Mouse (Mus musculus) MEL (cell line): ENCODE measurements around the gene Gm45233. TPM values are rescaled to one million over a fixed set of nuclear protein-coding genes. Genes with fewer than 3 reads are reported as not detected.

Source experiments
- DNase-seq: peaks from one replicate; pipeline ENCODE4 v3.0.0; 2011; ENCODE audit warnings: low read depth, low spot score
- H3K27ac ChIP-seq: 2 replicates; pipeline ENCODE4 v1.5.1; 2012; ENCODE audit warnings: low read depth, mild to moderate bottlenecking, control low read depth, low read length, moderate library complexity; ENCODE audit not compliant: control insufficient read depth
- H3K27me3 ChIP-seq, 2 experiments: fragments of 150-350 bp in 1 of 2; sonication (generic) in 1 of 2; 2 replicates each; pipeline ENCODE4 v1.6.1; 2012; ENCODE audit warnings: low read length in 2 of 2, mild to moderate bottlenecking in 2 of 2, improper control_type of control experiment in 1 of 2, moderate library complexity in 1 of 2; ENCODE audit not compliant: insufficient read depth in 2 of 2, control insufficient read depth in 1 of 2
- H3K36me3 ChIP-seq, 2 experiments: 2 replicates each; pipeline ENCODE4 v1.6.1; 2012 to 2014; ENCODE audit warnings: low read length in 2 of 2, improper control_type of control experiment in 1 of 2, inconsistent platforms in 1 of 2, mild to moderate bottlenecking in 1 of 2; ENCODE audit not compliant: insufficient read depth in 2 of 2, control insufficient read depth in 1 of 2
- H3K4me1 ChIP-seq, 2 experiments: fragments of 150-350 bp in 1 of 2; sonication (generic) in 1 of 2; 2 replicates each; pipeline ENCODE4 v1.6.1; 2012; ENCODE audit warnings: low read length in 2 of 2, improper control_type of control experiment in 1 of 2, mild to moderate bottlenecking in 1 of 2; ENCODE audit not compliant: insufficient read depth in 2 of 2, control insufficient read depth in 1 of 2
- H3K4me3 ChIP-seq, 2 experiments: fragments of 150-350 bp in 1 of 2; sonication (generic) in 1 of 2; 2 replicates each; pipeline ENCODE4 v1.5.1; 2012; ENCODE audit warnings: low read depth in 2 of 2, low read length in 2 of 2, mild to moderate bottlenecking in 2 of 2, moderate library complexity in 2 of 2, control low read depth in 1 of 2, improper control_type of control experiment in 1 of 2; ENCODE audit not compliant: control insufficient read depth in 1 of 2, insufficient read depth in 1 of 2
- H3K79me2 ChIP-seq: 2 replicates; pipeline ENCODE4 v1.6.1; 2012; ENCODE audit warnings: mild to moderate bottlenecking, low read length, moderate library complexity; ENCODE audit not compliant: control insufficient read depth, poor library complexity, insufficient read depth
- H3K9ac ChIP-seq: 2 replicates; pipeline ENCODE4 v1.6.1; 2012; ENCODE audit warnings: low read depth, mild to moderate bottlenecking, control low read depth, low read length, moderate library complexity; ENCODE audit not compliant: control insufficient read depth, poor library complexity, severe bottlenecking
- H3K9me3 ChIP-seq: fragments of 150-350 bp; sonication (generic); replicated peaks from 2 replicates; pipeline ENCODE4 v1.6.1; 2012; ENCODE audit warnings: mild to moderate bottlenecking, low read length, improper control_type of control experiment, moderate library complexity; ENCODE audit not compliant: insufficient read depth
- BHLHE40 ChIP-seq: IDR thresholded peaks from 2 replicates; pipeline ENCODE4 v1.6.1; 2012; ENCODE audit warnings: low read depth, mild to moderate bottlenecking, inconsistent platforms, low read length, improper control_type of control experiment, borderline replicate concordance
- CHD2 ChIP-seq: IDR thresholded peaks from 2 replicates; pipeline ENCODE4 v1.6.1; 2011; ENCODE audit warnings: low read length, improper control_type of control experiment
- CTCF ChIP-seq, 3 experiments: IDR thresholded peaks in 2 of 3; conservative IDR thresholded peaks in 1 of 3; 2 replicates each; pipeline ENCODE4 v1.5.1; 2011 to 2012; ENCODE audit warnings: low read length in 3 of 3, low read depth in 2 of 3, mild to moderate bottlenecking in 2 of 3, improper control_type of control experiment in 1 of 3, inconsistent platforms in 1 of 3, mixed read lengths in 1 of 3, moderate library complexity in 1 of 3; ENCODE audit not compliant: control insufficient read depth in 1 of 3, insufficient read depth in 1 of 3, poor library complexity in 1 of 3, severe bottlenecking in 1 of 3
- GATA1 ChIP-seq: IDR thresholded peaks from 2 replicates; pipeline ENCODE4 v1.6.1; 2011; ENCODE audit warnings: low read depth, low read length, improper control_type of control experiment
- MAX ChIP-seq: IDR thresholded peaks from 2 replicates; pipeline ENCODE4 v1.6.1; 2011; ENCODE audit warnings: low read length, improper control_type of control experiment
- MAZ ChIP-seq: IDR thresholded peaks from 2 replicates; pipeline ENCODE4 v1.6.1; 2012; ENCODE audit warnings: low read depth, mild to moderate bottlenecking, inconsistent platforms, low read length, improper control_type of control experiment
- MEF2A ChIP-seq: IDR thresholded peaks from 2 replicates; pipeline ENCODE4 v1.6.1; 2014; ENCODE audit warnings: low read depth, mild to moderate bottlenecking, inconsistent platforms, low read length, improper control_type of control experiment; ENCODE audit not compliant: poor library complexity, insufficient replicate concordance, severe bottlenecking; ENCODE audit errors: extremely low read depth
- NELFE ChIP-seq: IDR thresholded peaks from 2 replicates; pipeline ENCODE4 v1.6.1; 2011; ENCODE audit warnings: low read depth, low read length, improper control_type of control experiment
- POLR2A ChIP-seq, 2 experiments: IDR thresholded peaks; 2 replicates each; pipeline ENCODE4 v1.6.1; 2011 to 2012; ENCODE audit warnings: low read length in 2 of 2, mild to moderate bottlenecking in 2 of 2, control low read depth in 1 of 2, improper control_type of control experiment in 1 of 2, low read depth in 1 of 2, moderate library complexity in 1 of 2; ENCODE audit not compliant: control insufficient read depth in 1 of 2, insufficient read depth in 1 of 2, poor library complexity in 1 of 2
- RAD21 ChIP-seq: IDR thresholded peaks from 2 replicates; pipeline ENCODE4 v1.6.1; 2011; ENCODE audit warnings: mild to moderate bottlenecking, low read depth, low read length, improper control_type of control experiment
- SMC3 ChIP-seq: IDR thresholded peaks from 2 replicates; pipeline ENCODE4 v1.6.1; 2011; ENCODE audit warnings: low read depth, low read length, improper control_type of control experiment
- TAL1 ChIP-seq: IDR thresholded peaks from 2 replicates; pipeline ENCODE4 v1.6.1; 2012; ENCODE audit warnings: mild to moderate bottlenecking, inconsistent platforms, low read length, moderate library complexity, mixed read lengths
- TBP ChIP-seq: IDR thresholded peaks from 2 replicates; pipeline ENCODE4 v1.8.0; 2011; ENCODE audit warnings: low read depth, low read length, improper control_type of control experiment
- TCF12 ChIP-seq: IDR thresholded peaks from 2 replicates; pipeline ENCODE4 v1.6.1; 2014; ENCODE audit warnings: low read depth, mild to moderate bottlenecking, inconsistent platforms, low read length, improper control_type of control experiment, moderate library complexity
- USF1 ChIP-seq: IDR thresholded peaks from 2 replicates; pipeline ENCODE4 v1.6.1; 2014; ENCODE audit warnings: low read depth, mild to moderate bottlenecking, inconsistent platforms, low read length, improper control_type of control experiment, moderate library complexity
- ZC3H11A ChIP-seq: IDR thresholded peaks from 2 replicates; pipeline ENCODE4 v1.6.1; 2012; ENCODE audit warnings: low read depth, mild to moderate bottlenecking, inconsistent platforms, low read length, improper control_type of control experiment
- ZKSCAN1 ChIP-seq: IDR thresholded peaks from 2 replicates; pipeline ENCODE4 v1.6.1; 2012; ENCODE audit warnings: low read depth, mild to moderate bottlenecking, inconsistent platforms, low read length, improper control_type of control experiment, moderate library complexity
- polyA plus RNA-seq, 2 experiments: library from polyadenylated mRNA; stranded (reverse) in 1 of 2; unstranded in 1 of 2; fragments of >175 nt in 1 of 2; fragments of >200 nt in 1 of 2; gene quantifications; 2 replicates each; pipeline versions ENCODE4 v1.2.1 to v1.2.4; 2012; ENCODE audit warnings: low replicate concordance in 2 of 2, low read depth in 1 of 2; ENCODE audit not compliant: insufficient read length in 2 of 2, insufficient read depth in 1 of 2, missing spikeins in 1 of 2
- total RNA-seq: library from RNA; depleted of rRNA; stranded (reverse); fragments of 300-350 nt; gene quantifications from 2 replicates; pipeline ENCODE4 v1.2.3, GENCODE M21; 2012

The Gm45233 gene
- total and polyA plus RNA-seq, 3 experiments: 0.42 TPM; not detected in 2

DNA sequence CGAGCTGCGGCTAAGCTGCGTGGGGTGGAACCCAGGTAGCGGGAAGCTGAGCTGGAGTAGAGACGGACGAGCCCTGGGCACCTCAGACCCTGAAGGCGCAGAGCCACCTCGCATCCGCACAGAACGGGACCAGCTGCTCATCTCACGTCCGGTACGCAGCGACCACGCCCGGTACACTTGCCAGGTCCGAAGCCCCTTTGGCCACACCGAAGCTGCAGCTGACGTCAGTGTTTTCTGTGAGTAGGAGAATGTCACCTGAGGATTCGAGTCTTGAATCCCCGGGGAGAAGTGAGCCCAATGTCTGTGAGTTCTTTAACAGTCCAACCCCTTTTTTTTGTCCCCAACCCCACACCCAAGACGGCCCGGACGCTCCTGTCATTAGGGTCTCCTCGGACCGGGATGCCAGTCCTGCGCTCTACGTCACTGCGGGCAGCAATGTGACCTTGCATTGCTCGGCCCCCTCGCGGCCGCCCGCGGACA is 21.0 kb downstream of the Gm45233 start:
- TF ChIP-seq MEF2A (no peak), TBP (no peak), TAL1 (no peak), CHD2 (no peak), GATA1 (no peak), NELFE (no peak)
- no peaks in the 10 kb centered on the region for H3K79me2 ChIP-seq
- H3K36me3 ChIP-seq: no peaks in the 10 kb centered on the region
- H3K9me3 ChIP-seq: no peaks in the 10 kb centered on the region
- no peaks in the 10 kb centered on the region for H3K27me3 ChIP-seq
- no peak overlapping the region for H3K4me3 ChIP-seq
- H3K4me1 ChIP-seq: no peaks in the 10 kb centered on the region; a peak in 1 of 4 replicates
- no peak for DNase-seq
- no peak overlapping the region for H3K9ac ChIP-seq
- no peak overlapping the region for H3K27ac ChIP-seq

DNA sequence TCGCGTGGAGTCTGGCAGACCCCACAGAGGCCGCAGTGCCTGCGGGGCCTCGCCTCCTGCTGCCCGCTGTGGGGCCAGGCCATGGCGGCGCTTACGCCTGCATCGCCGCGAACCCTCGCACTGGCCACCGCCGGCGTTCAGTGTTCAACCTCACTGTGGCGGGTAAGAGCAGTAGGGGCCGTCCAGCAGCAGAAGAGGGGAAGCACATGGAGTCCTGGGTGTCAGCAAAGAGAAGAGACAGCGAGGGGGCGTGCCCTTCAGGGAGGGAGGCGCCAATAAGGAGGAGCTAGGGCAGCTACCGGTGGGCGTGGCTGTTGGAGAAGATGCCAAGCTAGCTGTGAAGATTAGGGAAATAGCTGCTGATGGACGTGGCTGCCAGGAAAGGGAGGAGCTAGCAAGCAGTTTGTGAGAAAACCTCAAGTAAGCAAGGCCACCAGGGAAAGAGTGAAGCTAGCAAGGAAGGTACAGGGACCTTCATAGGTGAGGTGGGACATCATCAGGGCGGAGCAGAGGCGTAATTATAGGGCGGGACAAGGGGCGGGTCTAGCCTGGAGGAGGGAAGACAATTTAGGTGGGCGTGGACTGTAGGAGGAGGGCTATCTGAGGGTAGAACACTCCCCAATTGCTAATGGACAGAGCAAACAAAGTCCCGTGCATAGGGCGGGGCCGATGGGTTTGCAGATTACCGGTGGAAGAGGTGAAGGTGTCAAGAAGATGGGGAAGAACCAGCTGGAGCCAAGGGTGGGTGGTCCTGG is 21.6 kb downstream of the Gm45233 start:
- DNase-seq: peak; percentile 79
- no peaks in the 10 kb centered on the region for H3K9me3 ChIP-seq
- no peaks in the 10 kb centered on the region for H3K79me2 ChIP-seq
- no peak overlapping the region for H3K9ac ChIP-seq
- H3K36me3 ChIP-seq: no peaks in the 10 kb centered on the region
- no peak overlapping the region for H3K27ac ChIP-seq
- TF ChIP-seq GATA1 (no peak), BHLHE40 (peak; percentile 87)
- TF ChIP-seq, all 39 proteins: peak for 1
- Histone ChIP-seq H3K4me1 (no peaks in the 10 kb centered on the region; a peak in 1 of 4 replicates), H3K4me3 (peak overlapping the region; percentile 47 to 55), H3K27me3 (no peaks in the 10 kb centered on the region)

DNA sequence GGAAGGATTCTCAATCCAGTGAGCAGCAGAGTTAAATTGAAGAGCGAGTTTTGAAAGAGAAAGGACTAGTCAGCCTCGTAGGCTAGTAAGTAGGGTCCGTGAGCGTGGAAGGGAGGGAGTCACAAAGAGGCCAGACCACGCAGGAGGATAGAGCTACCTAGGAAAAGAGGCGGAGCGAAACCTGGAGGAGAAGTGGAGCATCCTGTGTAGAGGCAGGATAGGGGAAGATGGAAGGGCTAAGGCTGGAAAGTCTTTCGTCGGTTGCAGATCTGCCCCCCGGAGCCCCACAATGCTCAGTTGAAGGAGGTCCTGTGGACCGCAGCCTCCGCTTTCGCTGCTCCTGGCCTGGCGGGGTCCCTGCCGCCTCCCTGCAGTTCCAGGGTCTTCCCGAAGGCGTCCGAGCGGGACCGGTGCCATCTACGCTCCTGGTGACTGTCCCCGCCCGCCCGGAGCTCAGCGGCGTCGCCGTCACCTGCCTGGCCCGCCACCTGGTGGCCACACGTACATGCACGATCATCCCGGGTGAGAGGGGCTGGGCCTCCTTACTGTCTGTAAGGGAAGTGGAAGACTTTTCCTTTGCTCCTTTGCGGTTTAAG is 22.3 kb downstream of the Gm45233 start:
- Histone ChIP-seq H3K79me2 (no peaks in the 10 kb centered on the region), H3K4me1 (no peaks in the 10 kb centered on the region; a peak in 1 of 4 replicates), H3K9ac (peak overlapping the region; percentile 18; the same call in 1 of the 2 replicates), H3K9me3 (no peaks in the 10 kb centered on the region), H3K4me3 (peak overlapping the region; percentile 47 to 55), H3K27me3 (no peaks in the 10 kb centered on the region), H3K36me3 (no peaks in the 10 kb centered on the region)
- DNase-seq: peak; percentile 79
- no peak for TF ChIP-seq MAX
- no peak for TF ChIP-seq POLR2A (IDR thresholded peaks at IDR 0.05; ENCODE audit: control insufficient read depth in 1 of 2, insufficient read depth in 1 of 2, low read depth in 1 of 2, low read length in 2 of 2, poor library complexity in 1 of 2)
- TF ChIP-seq MAZ: no peak
- no peak for TF ChIP-seq TCF12
- TF ChIP-seq USF1: no peak
- TF ChIP-seq RAD21: peak; percentile 69
- peak; percentile 93 for TF ChIP-seq SMC3
- TF ChIP-seq ZC3H11A: peak; percentile 57
- no peak for TF ChIP-seq ZKSCAN1
- peak; percentile 39 to 91 (median 88); a peak in 5 of 6 replicates for TF ChIP-seq CTCF (IDR thresholded peaks at IDR 0.05 in 2 of 3, conservative IDR thresholded peaks at IDR 0.05 in 1 of 3; ENCODE audit: control insufficient read depth in 1 of 3, insufficient read depth in 1 of 3, low read depth in 2 of 3, low read length in 3 of 3, poor library complexity in 1 of 3, severe bottlenecking in 1 of 3)
- TF ChIP-seq, all 39 proteins: peak for 4
- H3K27ac ChIP-seq: no peak overlapping the region
